Mouse (Mus musculus): ENCODE data around the gene Rbm19. TPM values are rescaled to one million over a fixed set of nuclear protein-coding genes. Genes with fewer than 3 reads are reported as not detected.

Rbm19 gene
- polyA plus RNA-seq, 1 experiment from 2014 or later, result 18.4 TPM

- 83% methylated on average over 10 of the region's 10 CpGs for WGBS (ENCODE audit: insufficient replicate concordance)
- no peak for ATAC-seq (ENCODE audit: low read depth)
Observed at GRCm38 (mm10) chr5:120185949-120186348, 69.7 kb downstream of the Rbm19 start.

GRCm38 (mm10) chr5:120188541-120188940 is 72.3 kb downstream of the Rbm19 start:
- H3K9ac ChIP-seq, result no peak overlapping the region
- peaks cover 23% of the 10 kb centered on the region; the same call in 1 of the 2 replicates for H3K36me3 ChIP-seq
- H3K4me1 ChIP-seq (replicated peaks), result no peaks in the 10 kb centered on the region
- ATAC-seq (ENCODE audit: low read depth) (no peak), DNase-seq (no peak)
- no peaks in the 10 kb centered on the region for H3K9me3 ChIP-seq (replicated peaks)
- no peak overlapping the region for H3K27ac ChIP-seq
- WGBS (ENCODE audit: insufficient replicate concordance), result 66% methylated on average over 7 of the region's 7 CpGs
- no peak overlapping the region for H3K4me3 ChIP-seq (replicated peaks)
- H3K4me2 ChIP-seq, result no peak overlapping the region
- H3K27me3 ChIP-seq, result no peaks in the 10 kb centered on the region

More at GRCm38 (mm10) chr5:120185949-120186348, 69.7 kb downstream of the Rbm19 start:
- H3K9me3 ChIP-seq (replicated peaks), result no peaks in the 10 kb centered on the region
- H3K27ac ChIP-seq, result no peak overlapping the region
- H3K9ac ChIP-seq, result no peak overlapping the region
- H3K27me3 ChIP-seq, result no peaks in the 10 kb centered on the region
- peaks cover 24% of the 10 kb centered on the region for H3K36me3 ChIP-seq
- no peaks in the 10 kb centered on the region for H3K4me1 ChIP-seq (replicated peaks)
- H3K4me2 ChIP-seq, result no peak overlapping the region
- no peak overlapping the region for H3K4me3 ChIP-seq (replicated peaks)
- no peak for DNase-seq

- ATAC-seq (ENCODE audit: low read depth) (no peak), DNase-seq (no peak)
- Histone ChIP-seq H3K4me3 (replicated peaks) (no peak overlapping the region), H3K27ac (no peak overlapping the region), H3K4me2 (no peak overlapping the region), H3K27me3 (no peaks in the 10 kb centered on the region), H3K4me1 (replicated peaks) (peaks cover 11% of the 10 kb centered on the region), H3K36me3 (peaks cover 25% of the 10 kb centered on the region; the same call in 1 of the 2 replicates), H3K9me3 (replicated peaks) (no peaks in the 10 kb centered on the region), H3K9ac (no peak overlapping the region)
- WGBS (ENCODE audit: insufficient replicate concordance), result 87% methylated on average over 14 of the region's 14 CpGs
Observed at GRCm38 (mm10) chr5:120190001-120190582, 73.8 kb downstream of the Rbm19 start.

GRCm38 (mm10) chr5:120191620-120192019 is 75.4 kb downstream of the Rbm19 start:
- no peak for ATAC-seq (ENCODE audit: low read depth)
- no peak overlapping the region for H3K27ac ChIP-seq
- WGBS (ENCODE audit: insufficient replicate concordance), result 82% methylated on average over 9 of the region's 9 CpGs
- no peak overlapping the region for H3K4me2 ChIP-seq
- no peak overlapping the region for H3K4me3 ChIP-seq (replicated peaks)
- H3K9ac ChIP-seq, result no peak overlapping the region
- DNase-seq, result no peak
- H3K36me3 ChIP-seq, result peaks cover 19% of the 10 kb centered on the region; the same call in 1 of the 2 replicates
- H3K4me1 ChIP-seq (replicated peaks), result peaks cover 16% of the 10 kb centered on the region
- no peaks in the 10 kb centered on the region for H3K9me3 ChIP-seq (replicated peaks)
- no peaks in the 10 kb centered on the region for H3K27me3 ChIP-seq

GRCm38 (mm10) chr5:120194309-120194941 is 78.2 kb downstream of the Rbm19 start:
- ATAC-seq (ENCODE audit: low read depth), result no peak
- peaks cover 16% of the 10 kb centered on the region for H3K4me1 ChIP-seq (replicated peaks)
- no peak for DNase-seq
- peaks cover 21% of the 10 kb centered on the region for H3K36me3 ChIP-seq
- WGBS (ENCODE audit: insufficient replicate concordance), result 38% methylated on average over 16 of the region's 16 CpGs
- no peak overlapping the region for H3K9ac ChIP-seq
- no peaks in the 10 kb centered on the region for H3K9me3 ChIP-seq (replicated peaks)
- no peak overlapping the region for H3K27ac ChIP-seq
- H3K4me2 ChIP-seq, result no peak overlapping the region
- H3K27me3 ChIP-seq, result no peaks in the 10 kb centered on the region
- no peak overlapping the region for H3K4me3 ChIP-seq (replicated peaks)

GRCm38 (mm10) chr5:120194948-120195347 is 78.7 kb downstream of the Rbm19 start:
- ATAC-seq (ENCODE audit: low read depth), result no peak

GRCm38 (mm10) chr5:120196879-120197278 is 80.6 kb downstream of the Rbm19 start:
- Histone ChIP-seq H3K9me3 (replicated peaks) (no peaks in the 10 kb centered on the region), H3K4me1 (replicated peaks) (peaks cover 16% of the 10 kb centered on the region), H3K27me3 (no peaks in the 10 kb centered on the region), H3K27ac (no peak overlapping the region), H3K36me3 (peaks cover 34% of the 10 kb centered on the region), H3K4me2 (no peak overlapping the region), H3K4me3 (replicated peaks) (no peak overlapping the region), H3K9ac (no peak overlapping the region)
- 71% methylated on average over 9 of the region's 9 CpGs for WGBS (ENCODE audit: insufficient replicate concordance)
- ATAC-seq (ENCODE audit: low read depth) (no peak), DNase-seq (no peak)

More at GRCm38 (mm10) chr5:120194948-120195347, 78.7 kb downstream of the Rbm19 start:
- Histone ChIP-seq H3K4me3 (replicated peaks) (no peak overlapping the region), H3K9ac (no peak overlapping the region), H3K4me1 (replicated peaks) (peaks cover 16% of the 10 kb centered on the region), H3K27ac (no peak overlapping the region), H3K27me3 (no peaks in the 10 kb centered on the region), H3K9me3 (replicated peaks) (no peaks in the 10 kb centered on the region), H3K36me3 (peaks cover 25% of the 10 kb centered on the region), H3K4me2 (no peak overlapping the region)
- DNase-seq, result no peak
- 20% methylated on average over 13 of the region's 13 CpGs for WGBS (ENCODE audit: insufficient replicate concordance)

- H3K4me3 ChIP-seq (replicated peaks), result no peak overlapping the region
- no peaks in the 10 kb centered on the region for H3K9me3 ChIP-seq (replicated peaks)
- no peak overlapping the region for H3K27ac ChIP-seq
- no peaks in the 10 kb centered on the region for H3K27me3 ChIP-seq
- WGBS (ENCODE audit: insufficient replicate concordance), result 85% methylated on average over 10 of the region's 10 CpGs
- H3K4me2 ChIP-seq, result no peak overlapping the region
- peaks cover 34% of the 10 kb centered on the region for H3K36me3 ChIP-seq
- ATAC-seq (ENCODE audit: low read depth) (no peak), DNase-seq (no peak)
- H3K9ac ChIP-seq, result no peak overlapping the region
- H3K4me1 ChIP-seq (replicated peaks), result peaks cover 16% of the 10 kb centered on the region
Observed at GRCm38 (mm10) chr5:120197813-120198387, 81.6 kb downstream of the Rbm19 start.

- no peak overlapping the region for H3K4me2 ChIP-seq
- ATAC-seq (ENCODE audit: low read depth) (no peak), DNase-seq (no peak)
- no peaks in the 10 kb centered on the region for H3K9me3 ChIP-seq (replicated peaks)
- peaks cover 30% of the 10 kb centered on the region for H3K36me3 ChIP-seq
- H3K27ac ChIP-seq, result no peak overlapping the region
- peaks cover 7% of the 10 kb centered on the region; the same call in 1 of the 2 replicates for H3K4me1 ChIP-seq (replicated peaks)
- no peak overlapping the region for H3K4me3 ChIP-seq (replicated peaks)
- no peaks in the 10 kb centered on the region for H3K27me3 ChIP-seq
- H3K9ac ChIP-seq, result no peak overlapping the region
- 81% methylated on average over 7 of the region's 7 CpGs for WGBS (ENCODE audit: insufficient replicate concordance)
Observed at GRCm38 (mm10) chr5:120199865-120200264, 83.6 kb downstream of the Rbm19 start.

GRCm38 (mm10) chr5:120204316-120204715 is 88.1 kb downstream of the Rbm19 start:
- DNase-seq, result no peak
- no peaks in the 10 kb centered on the region for H3K4me1 ChIP-seq (replicated peaks)
- no peak for ATAC-seq (ENCODE audit: low read depth)
- H3K9me3 ChIP-seq (replicated peaks), result no peaks in the 10 kb centered on the region
- no peak overlapping the region for H3K27ac ChIP-seq
- no peak overlapping the region for H3K9ac ChIP-seq
- peaks cover 15% of the 10 kb centered on the region for H3K36me3 ChIP-seq
- no peak overlapping the region for H3K4me3 ChIP-seq (replicated peaks)
- no peak overlapping the region for H3K4me2 ChIP-seq
- H3K27me3 ChIP-seq, result peaks cover 19% of the 10 kb centered on the region
- 57% methylated on average over 3 of the region's 3 CpGs for WGBS (ENCODE audit: insufficient replicate concordance)

- H3K4me1 ChIP-seq (replicated peaks), result peaks cover 4% of the 10 kb centered on the region; the same call in 1 of the 2 replicates
Observed at GRCm38 (mm10) chr5:120206313-120206943, 90.2 kb downstream of the Rbm19 start.

More at GRCm38 (mm10) chr5:120206313-120206943, 90.2 kb downstream of the Rbm19 start:
- no peak overlapping the region for H3K4me3 ChIP-seq (replicated peaks)
- DNase-seq (no peak), ATAC-seq (ENCODE audit: low read depth) (no peak)
- no peak overlapping the region for H3K9ac ChIP-seq
- 47% methylated on average over 12 of the region's 12 CpGs for WGBS (ENCODE audit: insufficient replicate concordance)
- peaks cover 40% of the 10 kb centered on the region for H3K27me3 ChIP-seq
- no peak overlapping the region for H3K27ac ChIP-seq
- no peaks in the 10 kb centered on the region for H3K36me3 ChIP-seq
- no peaks in the 10 kb centered on the region for H3K9me3 ChIP-seq (replicated peaks)
- H3K4me2 ChIP-seq, result no peak overlapping the region

All from liver, embryonic 13.5 days (tissue).